Mouse (Mus musculus) layer of hippocampus, adult 2 months (tissue): ENCODE data around the gene Pgpep1. TPM values are rescaled to one million over a fixed set of nuclear protein-coding genes. Genes with fewer than 3 reads are reported as not detected.
A peak's percentile ranks its signal among the peaks of the same experiment; 100 is the strongest.

Source experiments
- DNase-seq, 2 experiments: peaks; one replicate each; pipeline ENCODE4 v3.0.0; 2022; ENCODE audit warnings: low spot score in 2 of 2
- H3K27ac ChIP-seq: fragments of 200-600 bp; 2 replicates; pipeline ENCODE4 v1.8.1; 2022
- H3K4me3 ChIP-seq: fragments of 200-600 bp; 2 replicates; pipeline ENCODE4 v1.8.1; 2022; ENCODE audit warnings: mild to moderate bottlenecking
- CTCF ChIP-seq: fragments of 200-600 bp; conservative IDR thresholded peaks from 2 replicates; pipeline ENCODE4 v1.8.1; 2022; ENCODE audit warnings: antibody characterized with exemption, mild to moderate bottlenecking, moderate library complexity
- total RNA-seq, 2 experiments: library from RNA; stranded (reverse); gene quantifications; 2 replicates each; pipeline ENCODE4 v1.2.3; 2021

Gene Pgpep1
- total RNA-seq, 2 experiments from 2014 or later = 25.4 to 29.1 TPM

- no peak overlapping the region for H3K27ac ChIP-seq
- no peak for DNase-seq
- H3K4me3 ChIP-seq = no peak overlapping the region
- no peak for TF ChIP-seq CTCF
These were observed 26.1 kb downstream of the Pgpep1 start for GRCm38 (mm10) chr8:70634066-70634465.

- Histone ChIP-seq H3K4me3 (no peak within 1 kb of the TSS), H3K27ac (no peak within 1 kb of the TSS)
- DNase-seq = no peak
- no peak for TF ChIP-seq CTCF
These were observed 27.8 kb downstream of the Pgpep1 start, which contains the start of gene Gdf15 for GRCm38 (mm10) chr8:70632346-70632892. TSS of gene Gdf15 (minus strand) at chr8:70632456.

GRCm38 (mm10) chr8:70631436-70631835 lies 28.8 kb downstream of the Pgpep1 start:
- Histone ChIP-seq H3K4me3 (no peak overlapping the region), H3K27ac (no peak overlapping the region)
- DNase-seq = no peak
- no peak for TF ChIP-seq CTCF

- DNase-seq = no peak
- Histone ChIP-seq H3K4me3 (no peak overlapping the region), H3K27ac (no peak overlapping the region)
- TF ChIP-seq CTCF = no peak
These were observed 29.4 kb downstream of the Pgpep1 start for GRCm38 (mm10) chr8:70630532-70631381.

GRCm38 (mm10) chr8:70629574-70630531 lies 30.3 kb downstream of the Pgpep1 start:
- peak; percentile 88 to 89 for DNase-seq
- TF ChIP-seq CTCF = peak; percentile 98
- H3K4me3 ChIP-seq = peak overlapping the region; percentile 62
- peak overlapping the region; percentile 94 for H3K27ac ChIP-seq

GRCm38 (mm10) chr8:70628986-70629490 lies 31.1 kb downstream of the Pgpep1 start:
- no peak for TF ChIP-seq CTCF
- peak overlapping the region; percentile 94 for H3K27ac ChIP-seq
- DNase-seq = no peak
- peak overlapping the region; percentile 62 for H3K4me3 ChIP-seq

- no peak for TF ChIP-seq CTCF
- H3K27ac ChIP-seq = no peak overlapping the region
- H3K4me3 ChIP-seq = no peak overlapping the region
- DNase-seq = no peak
These were observed 33.1 kb downstream of the Pgpep1 start for GRCm38 (mm10) chr8:70627041-70627440.

GRCm38 (mm10) chr8:70625104-70625503 lies 35.1 kb downstream of the Pgpep1 start:
- TF ChIP-seq CTCF = peak; percentile 74
- no peak for DNase-seq
- Histone ChIP-seq H3K4me3 (no peak overlapping the region), H3K27ac (no peak overlapping the region)

GRCm38 (mm10) chr8:70622220-70622619 lies 38.0 kb downstream of the Pgpep1 start:
- H3K27ac ChIP-seq = no peak overlapping the region
- DNase-seq = no peak
- no peak overlapping the region for H3K4me3 ChIP-seq
- TF ChIP-seq CTCF = no peak

GRCm38 (mm10) chr8:70618888-70619334 lies 41.3 kb downstream of the Pgpep1 start:
- TF ChIP-seq CTCF = no peak
- no peak overlapping the region for H3K4me3 ChIP-seq
- H3K27ac ChIP-seq = no peak overlapping the region
- DNase-seq = no peak

GRCm38 (mm10) chr8:70617985-70618384 lies 42.2 kb downstream of the Pgpep1 start:
- no peak for TF ChIP-seq CTCF
- Histone ChIP-seq H3K4me3 (no peak overlapping the region), H3K27ac (no peak overlapping the region)
- DNase-seq = no peak

GRCm38 (mm10) chr8:70616645-70617044 lies 43.5 kb downstream of the Pgpep1 start:
- H3K4me3 ChIP-seq = no peak overlapping the region
- TF ChIP-seq CTCF = no peak

GRCm38 (mm10) chr8:70615894-70616293 lies 44.3 kb downstream of the Pgpep1 start, which contains the start of gene Lrrc25:
TSS of gene Lrrc25 (plus strand) at chr8:70616155.
- Histone ChIP-seq H3K4me3 (no peak within 1 kb of the TSS), H3K27ac (peak within 1 kb of the TSS; percentile 18; the same call in 1 of the 2 replicates)
- no peak for DNase-seq
- TF ChIP-seq CTCF = no peak

More at GRCm38 (mm10) chr8:70616645-70617044, 43.5 kb downstream of the Pgpep1 start:
- no peak for DNase-seq
- peak overlapping the region; percentile 18; the same call in 1 of the 2 replicates for H3K27ac ChIP-seq
